26 mouse cellular contexts compared by ENCODE assay signal in genomic region chr9:83277791-83278190, GRCm38 (mm10).
DNase-seq lines count a peak whose midpoint lies in the region; ATAC-seq and TF ChIP-seq lines count a peak whose summit lies in the region.
"Had no signal": no experiment of that assay in that cellular context is flagged by ENCODE, and none has a peak within 500 bp of the region (broad histone marks: within the 10 kb centered on the region; RNA-seq: fewer than 3 reads in every experiment).

No protein-coding gene starts in this region.

- no peak for TF ChIP-seq CTCF in thymus, adult 2 months (IDR thresholded peaks at IDR 0.05; ENCODE audit: borderline replicate concordance, control insufficient read depth, extremely low read depth, insufficient read depth, low read length, poor library complexity)

- peak; percentile 86 for ATAC-seq in granulocyte monocyte progenitor cell, adult 5-6 weeks (replicated peaks; ENCODE audit: poor library complexity, severe bottlenecking)
- ATAC-seq: activated CD4-positive, CD25-positive, alpha-beta regulatory T cell, adult 4 months; forebrain, embryonic 15.5 days; intestine, embryonic 15.5 days; midbrain, embryonic 15.5 days; Patski had no signal

- H3K27me3 ChIP-seq in thymus, adult 2 months (ENCODE audit: control insufficient read depth, insufficient read depth, low read length): no peaks in the 10 kb centered on the region
- H3K27me3 ChIP-seq: embryonic facial prominence, embryonic 12.5 days; forebrain, embryonic 15.5 days; hindbrain, embryonic 15.5 days; intestine, embryonic 15.5 days; kidney, embryonic 15.5 days; limb, embryonic 15.5 days; megakaryocyte, embryonic 14.5 days; midbrain, embryonic 15.5 days; neural tube, embryonic 15.5 days; Patski had no signal

- peaks cover 12% of the 10 kb centered on the region for H3K4me1 ChIP-seq in thymus, adult 2 months (replicated peaks; ENCODE audit: control insufficient read depth, insufficient read depth, low read length)
- H3K4me1 ChIP-seq: embryonic facial prominence, embryonic 12.5 days; forebrain, embryonic 15.5 days; hindbrain, embryonic 15.5 days; intestine, embryonic 15.5 days; limb, embryonic 15.5 days; megakaryocyte, embryonic 14.5 days; midbrain, embryonic 15.5 days; neural tube, embryonic 15.5 days had no signal

- peak overlapping the region; percentile 44; the same call in 1 of the 2 replicates for H3K27ac ChIP-seq in thymus, adult 2 months (ENCODE audit: control insufficient read depth, insufficient read depth, low read length)
- H3K27ac ChIP-seq: embryonic facial prominence, embryonic 12.5 days; forebrain, embryonic 15.5 days; hindbrain, embryonic 15.5 days; intestine, embryonic 15.5 days; kidney, embryonic 15.5 days; limb, embryonic 15.5 days; midbrain, embryonic 15.5 days; neural tube, embryonic 15.5 days had no signal

- peak; percentile 58 to 65 for DNase-seq in spleen, postnatal 36 days (ENCODE audit: low spot score in 2 of 2)
- DNase-seq in spleen, postnatal 14 days (ENCODE audit: low spot score in 2 of 2): no peak
- DNase-seq in thymus, adult 2 months: peak; percentile 22
- DNase-seq in frontal cortex, postnatal 36 days (ENCODE audit: low spot score in 2 of 2): no peak
- DNase-seq in cerebellum, postnatal 4 days (ENCODE audit: low spot score in 2 of 2): no peak
- DNase-seq in adrenal gland, adult (ENCODE audit: inconsistent age in 2 of 2, low spot score in 1 of 2): no peak
- DNase-seq: adrenal gland, postnatal 25 days; cerebellum, adult 8-10 months; gastrocnemius, postnatal 36 days; heart, postnatal 14 days; lung, postnatal 14 days; right cerebral cortex, postnatal 14 days had no signal

- WGBS in thymus, adult 2 months: 6% methylated on average over 5 of the region's 5 CpGs

- no peak overlapping the region for H3K4me3 ChIP-seq in thymus, adult 2 months (ENCODE audit: control insufficient read depth, insufficient read depth, low read length)
- H3K4me3 ChIP-seq: embryonic facial prominence, embryonic 12.5 days; erythroblast, embryonic 14.5 days; forebrain, embryonic 15.5 days; hindbrain, embryonic 15.5 days; intestine, embryonic 15.5 days; kidney, embryonic 15.5 days; limb, embryonic 15.5 days; megakaryocyte, embryonic 14.5 days; midbrain, embryonic 15.5 days; myocyte; neural tube, embryonic 15.5 days had no signal

- TF ChIP-seq POLR2A in thymus, adult 2 months (IDR thresholded peaks at IDR 0.05; ENCODE audit: control insufficient read depth, extremely low read depth, insufficient read depth, low read length, poor library complexity): no peak

- no peaks in the 10 kb centered on the region for H3K36me3 ChIP-seq in thymus, adult 2 months (ENCODE audit: control insufficient read depth, insufficient read depth, low read length)
- H3K36me3 ChIP-seq: embryonic facial prominence, embryonic 12.5 days; forebrain, embryonic 15.5 days; hindbrain, embryonic 15.5 days; intestine, embryonic 15.5 days; kidney, embryonic 15.5 days; limb, embryonic 15.5 days; midbrain, embryonic 15.5 days; neural tube, embryonic 15.5 days had no signal

Comparison
In these comparisons a context has a peak if more than half of its experiments do, and no peak if none do; other contexts are left out.
1. DNase-seq: peak in spleen, postnatal 36 days (2 of 2) and thymus, adult 2 months (single experiment); none in spleen, postnatal 14 days (0 of 2), frontal cortex, postnatal 36 days (0 of 2), cerebellum, postnatal 4 days (0 of 2) and adrenal gland, adult (0 of 2).